ENCODE assay signal across 19 mouse cellular contexts in genomic region chr11:60890744-60891143, GRCm38 (mm10).
"Had no signal": no experiment of that assay in that cellular context is flagged by ENCODE, and none has a peak within 500 bp of the region (broad histone marks: within the 10 kb centered on the region; RNA-seq: fewer than 3 reads in every experiment).

No protein-coding gene starts in this region.

- H3K9ac ChIP-seq: intestine, embryonic 15.5 days; limb, embryonic 12.5 days; limb, embryonic 15.5 days; liver, embryonic 14.5 days; liver, postnatal 0 days; lung, embryonic 15.5 days; midbrain, embryonic 12.5 days; neural tube, embryonic 13.5 days; stomach, embryonic 15.5 days had no signal

- DNase-seq: kidney, adult 18-20 months; kidney, adult 9 months; left cerebral cortex, postnatal 4 days; liver, postnatal 0 days; retina, postnatal 1 day; right cerebral cortex, postnatal 25 days; spleen, adult 18-20 months; thymus, postnatal 25 days had no signal

- H3K36me3 ChIP-seq: intestine, embryonic 15.5 days; limb, embryonic 12.5 days; lung, embryonic 15.5 days; midbrain, embryonic 12.5 days; neural tube, embryonic 13.5 days; stomach, embryonic 15.5 days had no signal

- H3K27me3 ChIP-seq: intestine, embryonic 15.5 days; limb, embryonic 12.5 days; limb, embryonic 15.5 days; lung, embryonic 15.5 days; midbrain, embryonic 12.5 days; neural tube, embryonic 13.5 days; stomach, embryonic 15.5 days had no signal

- H3K4me2 ChIP-seq: intestine, embryonic 15.5 days; limb, embryonic 12.5 days; limb, embryonic 15.5 days; liver, embryonic 11.5 days; lung, embryonic 15.5 days; midbrain, embryonic 12.5 days; neural tube, embryonic 13.5 days; stomach, embryonic 15.5 days had no signal

- H3K27ac ChIP-seq: intestine, embryonic 15.5 days; limb, embryonic 12.5 days; limb, embryonic 15.5 days; liver, embryonic 14.5 days; lung, embryonic 15.5 days; midbrain, embryonic 12.5 days; neural tube, embryonic 13.5 days; stomach, embryonic 15.5 days had no signal

- ATAC-seq: intestine, embryonic 15.5 days; liver, postnatal 0 days; midbrain, embryonic 16.5 days had no signal

- H3K4me3 ChIP-seq: intestine, embryonic 15.5 days; limb, embryonic 12.5 days; limb, embryonic 15.5 days; lung, embryonic 15.5 days; midbrain, embryonic 12.5 days; myocyte; neural tube, embryonic 13.5 days; stomach, embryonic 15.5 days had no signal

- H3K9me3 ChIP-seq: intestine, embryonic 15.5 days; limb, embryonic 12.5 days; limb, embryonic 15.5 days; lung, embryonic 15.5 days; midbrain, embryonic 12.5 days; neural tube, embryonic 13.5 days; stomach, embryonic 15.5 days had no signal

- H3K4me1 ChIP-seq: intestine, embryonic 15.5 days; lung, embryonic 15.5 days; midbrain, embryonic 12.5 days; neural tube, embryonic 13.5 days; stomach, embryonic 15.5 days had no signal
